Mouse (Mus musculus) neutrophil, adult 65 days (primary cell): ENCODE measurements around the gene Dbr1. TPM values are rescaled to one million over a fixed set of nuclear protein-coding genes. Genes with fewer than 3 reads are reported as not detected.

Experiments used
- total RNA-seq: library from RNA; stranded (reverse); gene quantifications from 2 replicates; pipeline ENCODE4 v1.2.4, GENCODE M21; 2023

Gene Dbr1
- total RNA-seq, result 13.7 and 17.9 TPM in 2 replicates

GRCm38 (mm10) chr9:99575677-99576480 lies at the start of gene Dbr1:
Dbr1 (plus strand) TSS chr9:99575799.

GRCm38 (mm10) chr9:99568347-99569070 lies 7.1 kb upstream of the Dbr1 start, which contains the start of gene Armc8:
Armc8 (minus strand) TSS chr9:99568899.

GRCm38 (mm10) chr9:99612202-99612601 lies 36.6 kb downstream of the Dbr1 start, which contains the start of gene A4gnt:
A4gnt (plus strand) TSS chr9:99612502.

GRCm38 (mm10) chr9:99629281-99630011 lies 53.8 kb downstream of the Dbr1 start, which contains the start of gene Dzip1l:
Dzip1l (plus strand) TSS chr9:99629496.

Other genes with a start within 250 kb of the Dbr1 start
- not detected in 2 replicates for gene Esyt3, start 217.2 kb upstream of the Dbr1 start, total RNA-seq
- gene Mras, start 138.4 kb upstream of the Dbr1 start, total RNA-seq, result not detected in 2 replicates
- gene Nme9, start 124.3 kb upstream of the Dbr1 start, total RNA-seq, result not detected in 2 replicates
- gene Armc8, start 6.9 kb upstream of the Dbr1 start, total RNA-seq, result 20.7 and 24.7 TPM in 2 replicates
- gene A4gnt, start 36.7 kb downstream of the Dbr1 start, total RNA-seq, result not detected in 2 replicates
- gene Dzip1l, start 53.7 kb downstream of the Dbr1 start, total RNA-seq, result not detected in 2 replicates
- gene Cldn18, start 141.5 kb downstream of the Dbr1 start, total RNA-seq, result not detected in 2 replicates